Mouse (Mus musculus) heart, adult 8-10 months (tissue): ENCODE results near the gene Alg2. TPM values are rescaled to one million over a fixed set of nuclear protein-coding genes. Genes with fewer than 3 reads are reported as not detected.

Experiments used
- DNase-seq: peaks from one replicate; pipeline ENCODE4 v3.0.0; 2022; ENCODE audit warnings: low spot score
- total RNA-seq, 4 experiments: library from RNA; stranded (reverse); gene quantifications; 2 replicates each; pipeline ENCODE4 v1.2.4; 2022

Gene Alg2
- total RNA-seq, 4 experiments from 2014 or later = 5.5 to 6.7 (median 5.7) TPM

GRCm38 (mm10) chr4:47449586-47450522 is 24.3 kb downstream of the Alg2 start:
- no peak for DNase-seq

- DNase-seq = no peak
These were observed 25.0 kb downstream of the Alg2 start for GRCm38 (mm10) chr4:47449116-47449515.

GRCm38 (mm10) chr4:47448526-47448925 is 25.6 kb downstream of the Alg2 start:
- DNase-seq = no peak

- no peak for DNase-seq
These were observed 33.2 kb downstream of the Alg2 start for GRCm38 (mm10) chr4:47440951-47441350.

- no peak for DNase-seq
These were observed 35.2 kb downstream of the Alg2 start for GRCm38 (mm10) chr4:47438956-47439355.

GRCm38 (mm10) chr4:47437365-47438340 is 36.5 kb downstream of the Alg2 start:
- peak; percentile 74 for DNase-seq

- no peak for DNase-seq
These were observed 38.4 kb downstream of the Alg2 start for GRCm38 (mm10) chr4:47435566-47436360.

GRCm38 (mm10) chr4:47435131-47435530 is 39.0 kb downstream of the Alg2 start:
- no peak for DNase-seq

GRCm38 (mm10) chr4:47432766-47433165 is 41.4 kb downstream of the Alg2 start:
- no peak for DNase-seq

GRCm38 (mm10) chr4:47431081-47431480 is 43.1 kb downstream of the Alg2 start:
- no peak for DNase-seq

GRCm38 (mm10) chr4:47430557-47430956 is 43.6 kb downstream of the Alg2 start:
- no peak for DNase-seq

- no peak for DNase-seq
These were observed 46.5 kb downstream of the Alg2 start for GRCm38 (mm10) chr4:47427606-47428005.

GRCm38 (mm10) chr4:47425247-47425830 is 48.8 kb downstream of the Alg2 start:
- no peak for DNase-seq

GRCm38 (mm10) chr4:47424376-47424775 is 49.8 kb downstream of the Alg2 start:
- no peak for DNase-seq

- DNase-seq = no peak
These were observed 51.2 kb downstream of the Alg2 start for GRCm38 (mm10) chr4:47422946-47423345.

GRCm38 (mm10) chr4:47422194-47422593 is 51.9 kb downstream of the Alg2 start:
- DNase-seq = no peak

GRCm38 (mm10) chr4:47420191-47420590 is 53.9 kb downstream of the Alg2 start:
- no peak for DNase-seq

- DNase-seq = no peak
These were observed 54.7 kb downstream of the Alg2 start for GRCm38 (mm10) chr4:47419268-47419973.

- no peak for DNase-seq
These were observed 56.3 kb downstream of the Alg2 start for GRCm38 (mm10) chr4:47417871-47418270.
